Mouse (Mus musculus) gonadal fat pad, adult 2 months (tissue): ENCODE measurements at regions not wholly inside any gene's neighbourhood (a gene's known extent, or its start where the extent isn't known, plus 50 kb on each side); places are given as distances from the start of the nearest gene placed in this dataset.
"Not testable (repeated sequence)": the region's sequence is repeated elsewhere in the genome, so short reads cannot be mapped to it uniquely, and the experiment has no call there.

Experiments used
- DNase-seq: peaks from one replicate; pipeline ENCODE4 v3.0.0-alpha.2; 2012; ENCODE audit warnings: low read depth

DNA sequence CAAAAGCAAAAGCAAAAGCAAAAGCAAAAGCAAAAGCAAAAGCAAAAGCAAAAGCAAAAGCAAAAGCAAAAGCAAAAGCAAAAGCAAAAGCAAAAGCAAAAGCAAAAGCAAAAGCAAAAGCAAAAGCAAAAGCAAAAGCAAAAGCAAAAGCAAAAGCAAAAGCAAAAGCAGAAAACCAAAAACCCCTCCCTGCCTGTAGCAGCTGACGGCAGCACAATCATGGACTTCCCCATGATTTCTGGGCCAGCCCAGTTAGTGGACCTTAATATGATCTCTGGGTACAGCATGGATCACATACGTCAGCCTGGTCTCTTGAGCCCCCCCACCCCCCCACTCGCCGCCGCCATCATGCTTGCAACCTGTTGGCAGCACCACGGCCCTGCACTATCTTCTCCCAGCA, 1004.3 kb downstream of the Car8 start:
- DNase-seq = not testable (repeated sequence)

DNA sequence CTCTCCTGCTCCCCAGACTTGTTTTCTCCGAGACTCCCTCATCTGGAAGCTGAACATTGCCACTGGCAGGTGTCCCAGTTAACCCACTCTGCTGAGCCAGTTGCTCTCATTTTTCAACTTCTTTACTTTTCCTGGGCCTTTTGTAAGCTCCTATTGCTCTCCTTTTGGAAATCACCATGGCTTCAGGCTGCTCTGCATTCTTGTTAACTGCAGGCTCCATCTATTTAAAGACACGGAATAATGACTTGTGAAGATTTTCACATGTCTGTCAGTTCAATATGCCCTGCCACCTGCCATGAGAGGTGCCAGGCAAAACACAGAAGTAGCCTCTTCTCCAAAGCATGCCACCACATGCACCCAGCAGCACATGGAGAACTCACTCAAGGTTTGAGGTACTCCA, 1009.9 kb downstream of the Car8 start:
- no peak for DNase-seq

DNA sequence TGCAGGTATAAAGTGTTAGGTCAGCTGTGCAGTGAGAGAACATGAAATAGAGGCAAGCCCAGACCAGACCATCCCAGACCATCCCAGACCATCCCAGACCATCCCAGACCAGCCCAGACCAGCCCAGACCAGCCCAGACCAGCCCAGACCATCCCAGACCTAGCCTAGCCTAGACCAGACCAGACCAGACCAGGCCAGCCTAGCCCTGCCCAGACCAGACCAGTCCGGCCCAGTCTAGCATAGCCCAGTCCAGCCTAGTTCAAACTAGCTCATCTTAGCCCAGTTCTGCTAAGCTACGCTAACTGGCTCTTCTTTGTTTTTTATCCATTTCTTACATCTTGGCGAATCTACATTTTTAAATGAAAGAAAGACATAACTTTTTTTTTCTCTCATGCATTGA, 1015.9 kb downstream of the Car8 start:
- no peak for DNase-seq

DNA sequence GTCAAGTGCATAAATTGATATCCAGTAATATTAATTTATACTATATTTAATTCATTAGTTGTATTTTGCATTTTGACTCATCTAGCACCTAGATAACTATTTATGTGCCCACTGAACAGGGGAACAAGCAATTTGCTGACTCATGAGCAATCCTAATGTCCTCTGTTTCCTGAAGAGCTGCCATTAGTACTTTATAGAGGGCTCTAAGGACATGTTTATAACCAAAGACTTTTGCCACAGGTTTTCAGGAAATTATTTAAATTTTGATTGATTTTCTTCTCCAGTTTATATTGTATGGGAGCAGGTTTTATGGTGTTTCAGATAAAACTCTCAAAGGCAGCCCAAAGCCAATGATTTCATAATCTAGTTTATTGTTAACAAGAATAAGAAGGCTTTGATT, 1018.4 kb downstream of the Car8 start:
- DNase-seq = no peak

- no peak for DNase-seq
These were observed 1023.5 kb downstream of the Car8 start for GRCm38 (mm10) chr4:7215048-7216030.

DNA sequence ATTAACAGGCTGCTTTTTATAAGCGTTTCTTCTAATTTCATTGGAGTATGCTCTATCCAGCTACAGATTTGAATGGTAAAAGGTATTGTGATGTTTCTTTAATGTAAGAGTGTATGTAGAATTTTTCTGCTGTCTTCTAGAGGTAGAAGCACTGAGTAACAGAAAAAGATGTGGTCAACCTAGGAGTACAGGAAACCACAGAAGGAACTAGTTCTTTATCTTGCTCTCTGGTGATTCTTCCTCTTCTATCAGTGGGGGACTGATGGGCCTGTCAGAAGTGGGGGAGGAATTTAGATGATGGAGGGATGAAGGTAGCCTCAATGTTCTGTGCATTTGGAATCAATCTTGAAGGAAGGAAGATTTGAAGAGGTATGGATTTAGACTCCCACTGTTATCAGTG, 1031.9 kb downstream of the Car8 start:
- DNase-seq = no peak

- no peak for DNase-seq
These were observed 1037.0 kb downstream of the Car8 start for GRCm38 (mm10) chr4:7201816-7202215.

- DNase-seq = no peak
These were observed 1038.9 kb downstream of the Car8 start for GRCm38 (mm10) chr4:7199941-7200340.

GRCm38 (mm10) chr4:7199052-7199451, 1039.8 kb downstream of the Car8 start:
- DNase-seq = no peak

GRCm38 (mm10) chr4:7196570-7196969, 1042.3 kb downstream of the Car8 start:
- DNase-seq = no peak

DNA sequence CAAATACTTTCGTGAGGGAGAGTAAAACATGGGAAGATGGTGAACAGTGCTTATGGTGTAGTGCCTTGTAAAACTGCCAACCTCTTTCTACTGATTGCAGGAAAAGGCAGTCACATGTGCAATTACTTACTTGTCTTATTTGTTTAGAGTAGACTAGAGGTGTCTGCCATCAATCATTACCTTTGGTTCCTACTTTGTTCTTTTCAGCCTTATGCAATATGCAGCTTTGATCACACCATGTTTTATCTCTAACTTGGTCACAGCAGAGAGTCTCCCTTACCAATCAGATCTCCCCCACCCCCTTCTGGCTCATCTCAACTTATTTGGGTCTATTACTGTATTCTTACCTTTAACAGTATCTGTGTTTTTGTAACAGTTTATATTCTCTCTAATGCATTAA, 1043.2 kb downstream of the Car8 start:
- DNase-seq = no peak

- no peak for DNase-seq
These were observed 1046.9 kb downstream of the Car8 start for GRCm38 (mm10) chr4:7191912-7192311.

GRCm38 (mm10) chr4:7191228-7191627, 1047.6 kb downstream of the Car8 start:
- DNase-seq = no peak

GRCm38 (mm10) chr4:7175030-7175429, 1063.8 kb downstream of the Car8 start:
- DNase-seq = no peak

- DNase-seq = no peak
These were observed 1066.1 kb downstream of the Car8 start for GRCm38 (mm10) chr4:7172528-7173306.

GRCm38 (mm10) chr4:7171637-7172417, 1067.0 kb downstream of the Car8 start:
- no peak for DNase-seq

GRCm38 (mm10) chr4:7161411-7161810, 1077.4 kb downstream of the Car8 start:
- DNase-seq = no peak

GRCm38 (mm10) chr4:7157883-7158282, 1081.0 kb downstream of the Car8 start:
- DNase-seq = no peak

- no peak for DNase-seq
These were observed 1084.6 kb downstream of the Car8 start for GRCm38 (mm10) chr4:7154256-7154655.

GRCm38 (mm10) chr4:7153835-7154234, 1085.0 kb downstream of the Car8 start:
- no peak for DNase-seq

GRCm38 (mm10) chr4:7145756-7146155, 1093.1 kb downstream of the Car8 start:
- DNase-seq = no peak

GRCm38 (mm10) chr4:7144215-7144614, 1094.6 kb downstream of the Car8 start:
- no peak for DNase-seq
